20 mouse cellular contexts compared by ENCODE assay signal in genomic region chr11:18681593-18681992, GRCm38 (mm10).
"Had no signal": no experiment of that assay in that cellular context is flagged by ENCODE, and none has a peak within 500 bp of the region (broad histone marks: within the 10 kb centered on the region; RNA-seq: fewer than 3 reads in every experiment).

No protein-coding gene starts in this region.

- H3K27me3 ChIP-seq: limb, embryonic 13.5 days; liver, embryonic 12.5 days; liver, embryonic 15.5 days; lung, embryonic 15.5 days; neural tube, embryonic 12.5 days; neural tube, embryonic 15.5 days had no signal

- ATAC-seq: liver, embryonic 12.5 days had no signal

- H3K4me3 ChIP-seq: layer of hippocampus, adult 2 months; limb, embryonic 10.5 days; limb, embryonic 13.5 days; liver, embryonic 12.5 days; liver, embryonic 15.5 days; lung, embryonic 15.5 days; neural tube, embryonic 12.5 days; neural tube, embryonic 15.5 days had no signal

- DNase-seq: kidney, postnatal 25 days; layer of hippocampus, adult 9-11 months; liver; lung, adult 18-20 months; lung, postnatal 10 days; lung, postnatal 36 days; midbrain, embryonic 14.5 days; right cerebral cortex, postnatal 25 days; spleen, adult 18-20 months; thymus, postnatal 25 days had no signal

- H3K9me3 ChIP-seq: limb, embryonic 10.5 days; limb, embryonic 13.5 days; liver, embryonic 12.5 days; liver, embryonic 15.5 days; lung, embryonic 15.5 days; neural tube, embryonic 12.5 days; neural tube, embryonic 15.5 days had no signal

- H3K4me1 ChIP-seq: limb, embryonic 10.5 days; limb, embryonic 13.5 days; liver, embryonic 12.5 days; liver, embryonic 15.5 days; lung, embryonic 15.5 days; neural tube, embryonic 12.5 days; neural tube, embryonic 15.5 days had no signal

- H3K36me3 ChIP-seq: limb, embryonic 10.5 days; limb, embryonic 13.5 days; liver, embryonic 12.5 days; liver, embryonic 15.5 days; lung, embryonic 15.5 days; neural tube, embryonic 12.5 days; neural tube, embryonic 15.5 days had no signal

- H3K9ac ChIP-seq: limb, embryonic 13.5 days; liver, embryonic 12.5 days; liver, embryonic 15.5 days; lung, embryonic 15.5 days; neural tube, embryonic 12.5 days; neural tube, embryonic 15.5 days had no signal

- H3K4me2 ChIP-seq: limb, embryonic 13.5 days; liver, embryonic 12.5 days; liver, embryonic 15.5 days; lung, embryonic 15.5 days; midbrain, embryonic 11.5 days; neural tube, embryonic 12.5 days; neural tube, embryonic 15.5 days had no signal

- H3K27ac ChIP-seq: kidney, postnatal 0 days; layer of hippocampus, adult 2 months; limb, embryonic 10.5 days; limb, embryonic 13.5 days; liver, embryonic 12.5 days; liver, embryonic 15.5 days; lung, embryonic 15.5 days; neural tube, embryonic 12.5 days; neural tube, embryonic 15.5 days had no signal
